Mouse (Mus musculus): ENCODE data around the gene Erp44. TPM values are rescaled to one million over a fixed set of nuclear protein-coding genes. Genes with fewer than 3 reads are reported as not detected.

Erp44 gene
- polyA plus RNA-seq, 1 experiment from 2014 or later, result 118 TPM

- no peaks in the 10 kb centered on the region for H3K4me1 ChIP-seq
- H3K9ac ChIP-seq, result no peak overlapping the region
- no peak for ATAC-seq (ENCODE audit: insufficient number of reproducible peaks, low FRiP score, low TSS enrichment, low read depth)
- H3K9me3 ChIP-seq, result no peaks in the 10 kb centered on the region
- H3K4me3 ChIP-seq, result no peak overlapping the region
- H3K27ac ChIP-seq, result no peak overlapping the region
- 0 out of 2 replicates have a peak, but pooled peaks cover 9% of the 10 kb centered on the region for H3K36me3 ChIP-seq
- WGBS, result 95% methylated on average over 2 of the region's 2 CpGs
- H3K27me3 ChIP-seq, result no peaks in the 10 kb centered on the region
- no peak overlapping the region for H3K4me2 ChIP-seq
These were observed 129.9 kb downstream of the Erp44 start for GRCm38 (mm10) chr4:48149492-48149891.

MicroRNAs within 50 kb of the gene (microRNA counts, 519-probe panel; counts per million panel counts)
- microRNA mmu-miR-1958, result 2,267 counts per million, percentile 44 among the panel's probes with 10 or more counts

Small RNA genes within 50 kb of the gene (microRNA-seq; reads per million reads assigned to microRNA genes)
- gene Mir1958, result not detected

Other genes starting within 250 kb of the Erp44 start
- 0.09 and 0.38 TPM in 2 replicates for gene Nr4a3, start 234.4 kb downstream of the Erp44 start, polyA plus RNA-seq (2015; fragmentation: Nextera tagmentation; extraction: Ambion mirVana)
- 35.6 and 36.8 TPM in 2 replicates for gene Stx17, start 154.6 kb downstream of the Erp44 start, polyA plus RNA-seq (2015; fragmentation: Nextera tagmentation; extraction: Ambion mirVana)
- 9.3 and 10.2 TPM in 2 replicates for gene Invs, start 202 bp upstream of the Erp44 start, polyA plus RNA-seq (2015; fragmentation: Nextera tagmentation; extraction: Ambion mirVana)
- gene Tex10, start 193.9 kb upstream of the Erp44 start, polyA plus RNA-seq (2015; fragmentation: Nextera tagmentation; extraction: Ambion mirVana), result 45.8 and 47.9 TPM in 2 replicates